Mouse (Mus musculus): Measurements from ENCODE around the gene Arid5b.

The Arid5b gene

GRCm38 (mm10) chr10:68269789-68270188, 8.8 kb downstream of the Arid5b start:
- DNase-seq (ENCODE audit: low spot score) = no peak

GRCm38 (mm10) chr10:68268629-68269028, 9.9 kb downstream of the Arid5b start:
- no peak for DNase-seq (ENCODE audit: low spot score)

DNA sequence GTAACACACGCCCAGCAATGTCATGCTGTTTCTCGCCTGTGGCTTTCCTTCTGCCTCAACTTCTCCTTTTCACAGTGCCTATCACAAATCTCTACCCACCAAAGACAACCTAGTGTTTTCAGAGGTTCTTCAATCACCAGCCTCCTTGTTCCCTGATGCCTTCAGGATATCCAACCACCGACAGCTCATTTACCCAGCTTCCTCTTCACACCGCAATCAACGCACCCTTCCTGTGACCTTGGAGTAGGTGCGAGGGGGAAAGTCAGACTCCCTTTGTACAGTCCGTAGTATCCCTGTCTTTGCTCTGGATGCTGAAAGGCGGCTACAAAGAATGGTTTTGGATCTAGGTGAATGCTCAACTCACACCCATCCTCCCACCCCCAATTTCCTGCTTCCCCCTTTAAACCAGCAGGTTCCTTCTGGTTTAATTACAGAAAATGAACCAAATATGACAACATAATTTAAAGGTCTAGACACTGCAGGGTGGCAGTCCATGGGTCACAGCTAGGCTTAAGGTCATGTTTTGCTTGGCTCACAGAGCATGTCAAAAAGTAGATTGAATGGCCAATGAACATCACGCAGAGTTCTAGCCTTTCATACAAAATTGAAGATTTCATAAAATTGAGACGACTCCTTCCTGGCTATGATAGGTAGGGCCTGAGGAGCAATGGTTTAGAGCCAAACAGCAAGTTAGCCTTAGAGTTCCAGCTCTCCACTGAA, 14.4 kb downstream of the Arid5b start:
- no peak for DNase-seq (ENCODE audit: low spot score)

GRCm38 (mm10) chr10:68263296-68263968, 15.1 kb downstream of the Arid5b start:
- DNase-seq (ENCODE audit: low spot score) = no peak

DNA sequence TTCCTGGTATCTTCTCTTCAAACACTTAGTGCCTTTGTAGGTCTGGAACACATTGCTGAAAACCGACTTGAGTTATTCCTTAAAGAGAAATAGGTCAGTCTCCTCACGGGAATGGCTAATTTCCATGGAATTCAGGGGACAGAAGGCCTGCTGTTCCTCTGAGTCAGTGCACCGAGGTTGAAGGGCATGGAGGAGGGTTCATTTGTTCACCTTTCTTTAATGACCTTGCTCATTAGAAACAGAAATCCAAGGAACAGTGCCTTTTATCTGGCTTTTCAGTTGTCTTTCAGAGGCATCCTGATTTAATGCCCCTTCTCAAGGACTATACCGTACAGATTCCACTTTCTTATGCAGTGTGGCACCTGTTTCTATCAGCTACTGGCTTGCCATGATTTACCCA, 18.9 kb downstream of the Arid5b start:
- DNase-seq (ENCODE audit: low spot score) = no peak

- DNase-seq (ENCODE audit: low spot score) = no peak
Observed at GRCm38 (mm10) chr10:68257358-68258056, 21.0 kb downstream of the Arid5b start.

DNA sequence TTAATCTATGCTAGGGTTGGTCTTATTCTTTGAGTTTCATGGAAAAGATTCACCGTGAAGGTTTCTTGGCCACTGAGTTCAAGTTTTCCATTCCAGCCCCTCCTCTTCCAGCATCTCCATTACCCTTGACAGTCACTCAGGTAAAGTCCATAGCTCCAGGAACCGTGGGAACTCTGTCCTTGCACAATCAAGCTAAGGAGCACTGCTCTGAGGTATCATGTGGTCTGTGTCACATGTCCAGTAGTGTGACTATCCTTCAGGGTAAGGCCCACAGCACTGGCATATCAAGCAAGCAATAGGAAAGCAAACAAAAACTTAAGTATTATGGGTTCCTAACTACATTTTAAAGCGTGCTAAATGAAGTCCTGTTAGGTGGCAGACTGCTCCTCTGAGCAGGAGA, 22.4 kb downstream of the Arid5b start:
- no peak for DNase-seq (ENCODE audit: low spot score)

DNA sequence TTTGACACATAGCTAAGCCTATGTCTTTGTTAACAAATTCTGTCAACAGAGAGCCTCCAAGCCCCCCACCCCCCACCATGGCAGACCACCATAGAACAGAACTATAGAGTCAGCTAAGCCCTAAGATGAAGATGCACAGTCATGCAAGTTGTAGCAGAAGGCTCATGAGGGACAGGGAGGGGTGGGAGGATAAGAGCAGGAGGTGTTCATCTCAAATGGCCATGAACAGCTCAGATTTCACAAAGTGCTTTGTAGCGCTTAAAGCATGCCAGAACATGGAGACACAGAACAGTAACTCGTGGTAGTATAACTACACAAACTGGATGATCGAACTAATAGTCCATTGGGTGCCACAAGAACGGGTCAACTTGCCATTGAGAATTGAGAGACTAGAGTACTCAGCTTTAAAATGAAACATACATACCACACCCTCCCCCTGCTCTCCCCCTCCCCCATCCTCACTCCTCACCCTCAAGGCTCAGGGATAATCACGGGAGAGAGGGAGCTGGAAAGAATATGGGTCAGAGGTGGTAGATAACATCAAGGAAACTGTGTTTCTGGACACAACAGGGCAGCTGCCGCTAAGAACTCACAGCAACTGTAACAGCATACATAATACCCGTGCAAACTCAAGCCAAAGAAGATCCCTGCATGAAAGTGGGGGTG, 25.0 kb downstream of the Arid5b start:
- DNase-seq (ENCODE audit: low spot score) = no peak

- no peak for DNase-seq (ENCODE audit: low spot score)
Observed at GRCm38 (mm10) chr10:68252650-68253049, 25.9 kb downstream of the Arid5b start.

DNA sequence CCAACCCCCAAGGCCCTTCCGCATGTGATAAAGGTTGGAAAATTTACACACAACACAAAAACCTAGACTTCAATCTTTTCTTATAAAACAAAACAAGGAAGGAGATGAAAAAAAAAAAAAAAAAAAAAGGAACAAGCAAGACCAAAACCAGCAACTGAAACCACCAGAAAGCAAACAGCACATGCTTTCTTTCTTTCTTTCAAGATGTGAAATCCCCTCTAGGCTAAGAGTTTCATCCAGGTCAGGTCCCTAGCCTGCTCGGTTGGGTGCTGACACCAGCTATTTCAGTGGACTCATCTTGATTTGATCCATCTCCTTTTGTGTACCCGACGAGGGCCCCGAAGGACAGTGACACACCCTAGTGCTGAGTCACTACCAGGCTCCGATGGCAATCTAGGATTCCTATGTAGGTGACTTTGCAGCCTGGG, 29.2 kb downstream of the Arid5b start:
- no peak for DNase-seq (ENCODE audit: low spot score)

DNA sequence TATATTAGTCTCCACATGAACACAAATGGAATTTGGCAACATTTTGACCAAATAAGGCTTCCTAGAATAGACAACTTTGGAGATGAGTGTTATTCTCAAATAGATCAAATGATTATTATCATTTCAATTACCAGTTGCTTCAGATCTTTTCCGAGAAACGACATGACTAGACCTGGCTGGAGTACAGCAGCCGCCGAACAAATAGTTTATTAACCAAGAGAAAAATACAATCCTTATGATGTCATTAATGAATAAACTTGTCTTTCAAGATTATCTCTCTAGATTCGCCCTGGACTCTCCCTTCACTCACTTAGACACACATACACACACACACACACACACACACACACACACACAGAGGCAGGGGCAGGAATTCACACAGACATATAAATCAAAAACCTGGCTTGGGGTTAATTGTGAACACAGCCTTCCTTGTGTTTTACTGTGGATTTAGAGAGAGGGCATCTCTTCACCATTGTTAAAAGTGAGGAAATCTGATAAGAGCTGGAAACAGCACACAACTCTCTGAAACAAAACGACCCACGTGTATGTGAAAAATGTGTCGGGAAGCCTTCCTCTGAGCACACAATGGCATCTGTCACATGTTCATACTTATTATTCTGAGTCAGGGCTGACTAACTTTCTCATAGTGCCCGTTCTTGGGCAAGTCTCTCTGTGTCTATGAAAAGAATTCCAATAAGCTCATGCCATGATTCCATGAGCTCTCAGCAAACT, 30.1 kb downstream of the Arid5b start:
- DNase-seq (ENCODE audit: low spot score) = no peak

DNA sequence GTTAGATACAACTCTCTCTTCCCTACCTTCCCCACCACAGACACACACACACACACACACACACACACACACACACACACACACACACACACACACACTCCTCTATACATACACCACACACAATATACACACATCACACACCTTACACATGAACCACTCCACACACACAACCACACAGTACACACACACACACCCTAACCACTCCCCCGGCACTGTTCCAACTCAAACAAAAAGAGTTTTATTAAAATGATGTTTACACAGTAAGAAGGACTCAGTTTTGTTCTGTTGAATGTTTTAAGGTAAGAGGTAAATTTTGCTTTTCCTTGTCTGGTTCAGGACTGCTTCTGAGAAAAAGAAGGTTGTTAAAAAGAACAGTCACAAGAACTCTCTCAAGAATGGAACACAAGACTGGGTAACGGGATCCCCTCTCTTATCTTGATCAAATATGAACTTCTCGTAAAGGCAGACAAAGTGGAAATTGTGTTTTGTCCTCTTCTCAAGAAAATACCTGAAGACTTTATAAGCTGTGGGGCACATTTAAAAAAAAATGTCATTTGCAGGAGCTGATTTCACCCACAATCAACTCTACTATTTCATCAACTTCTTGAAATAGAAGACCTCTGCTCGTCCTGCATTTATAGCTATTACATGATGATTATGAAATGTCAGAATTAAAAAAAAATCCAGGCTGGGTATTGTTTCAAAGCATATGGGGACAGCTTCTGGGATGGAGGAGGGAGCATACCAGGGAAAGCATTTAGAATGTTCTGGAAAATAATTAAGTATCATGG, 30.9 kb downstream of the Arid5b start:
- DNase-seq (ENCODE audit: low spot score) = no peak

DNA sequence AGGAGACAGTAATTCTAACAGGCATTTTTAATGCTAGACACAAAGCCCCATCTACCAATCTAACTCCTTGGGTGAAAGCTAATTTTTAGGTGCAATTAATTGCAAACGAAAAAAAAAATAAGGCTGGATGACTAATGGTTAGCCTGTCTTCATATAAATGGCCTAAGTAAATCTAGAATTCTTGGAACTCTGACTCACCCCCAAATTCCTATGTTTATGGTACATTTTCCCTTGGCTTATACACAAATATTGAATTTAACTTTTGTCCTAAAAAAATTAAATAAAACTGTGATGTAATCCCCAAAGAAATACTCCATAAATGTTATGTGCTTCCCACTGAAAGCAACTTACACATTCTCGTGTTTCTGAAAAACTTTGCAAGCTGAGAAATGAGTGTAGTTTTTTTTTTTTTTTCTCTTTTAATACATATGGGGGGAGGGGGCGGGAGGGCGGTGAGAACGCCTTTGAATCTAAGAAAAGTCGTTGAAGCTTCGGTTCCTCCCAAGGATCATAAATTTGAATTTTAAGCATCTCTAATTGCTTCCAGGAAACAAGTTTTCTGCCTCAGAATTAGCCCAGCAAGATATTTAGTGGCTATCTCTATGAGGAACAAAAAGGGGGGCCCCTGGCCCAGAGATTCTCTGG, 31.8 kb downstream of the Arid5b start:
- no peak for DNase-seq (ENCODE audit: low spot score)

- no peak for DNase-seq (ENCODE audit: low spot score)
Observed at GRCm38 (mm10) chr10:68240804-68241485, 37.6 kb downstream of the Arid5b start.

- no peak for DNase-seq (ENCODE audit: low spot score)
Observed at GRCm38 (mm10) chr10:68240094-68240803, 38.3 kb downstream of the Arid5b start.

DNA sequence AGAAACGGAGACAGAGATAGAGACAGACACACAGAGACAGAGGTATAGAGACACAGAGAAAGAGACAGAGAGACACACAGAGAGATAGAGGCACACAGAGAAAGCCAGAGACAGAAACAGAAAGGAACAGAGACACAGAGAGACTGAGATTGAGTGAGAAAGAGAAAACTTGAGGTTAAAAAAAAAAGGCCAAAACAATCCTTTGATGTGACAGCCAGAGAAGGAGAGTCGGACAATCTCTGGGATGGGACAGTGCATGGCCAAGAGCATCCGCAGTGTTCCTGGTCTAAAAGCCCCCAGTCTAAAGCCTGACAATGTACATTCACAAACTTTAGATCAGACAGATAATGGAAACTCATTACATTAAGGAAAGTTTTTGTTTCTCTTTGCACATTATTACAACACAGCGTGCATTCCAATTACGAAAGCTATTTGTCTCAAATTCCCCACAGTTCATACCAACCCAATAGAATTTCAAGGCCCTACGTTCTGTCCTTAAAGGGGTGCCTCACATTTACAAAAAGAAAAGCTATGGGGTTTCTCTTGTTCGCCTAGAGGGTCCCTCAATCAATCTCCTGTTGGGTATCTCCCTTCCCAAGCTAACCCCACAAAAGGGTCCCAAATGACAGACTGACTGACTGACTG, 39.0 kb downstream of the Arid5b start:
- DNase-seq (ENCODE audit: low spot score) = no peak

- DNase-seq (ENCODE audit: low spot score) = no peak
Observed at GRCm38 (mm10) chr10:68238707-68239425, 39.7 kb downstream of the Arid5b start.

DNA sequence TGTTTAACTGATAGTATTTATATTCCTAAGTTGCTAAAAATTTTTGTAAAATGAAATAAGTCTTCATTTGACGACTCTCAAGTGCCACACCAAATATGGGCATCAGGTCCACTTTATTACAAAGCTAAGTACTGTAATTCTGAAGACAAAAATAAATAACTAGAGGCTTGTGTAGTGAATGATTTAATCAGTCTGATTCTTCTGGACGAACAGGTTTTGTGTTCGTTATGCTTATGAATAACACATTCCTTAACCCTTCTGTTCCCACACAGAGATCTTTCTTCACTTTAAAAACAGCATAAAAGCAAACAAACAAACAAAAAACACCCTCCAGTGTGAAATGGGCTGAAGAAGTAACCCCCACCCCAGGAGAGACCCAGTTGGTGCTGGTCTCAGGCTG, 40.4 kb downstream of the Arid5b start:
- DNase-seq (ENCODE audit: low spot score) = no peak

Measured in testis, postnatal 10 days (tissue).